Mouse (Mus musculus) embryonic stem cell, embryonic (primary cell): ENCODE results near the gene Pde7b.
"Not testable (repeated sequence)": the region's sequence is repeated elsewhere in the genome, so short reads cannot be mapped to it uniquely, and the experiment has no call there.

Experiments
- CTCF ChIA-PET, 4 experiments: fragments of 300-600 bp in 2 of 4; fragments of 350-600 bp in 2 of 4; sonication (Branson Sonifier 250); formaldehyde crosslinking; loops; one replicate each; lab custom pipeline; 2022; ENCODE audit warnings: inconsistent platforms in 2 of 4; lab: Charles Lee
- POLR2A ChIA-PET, 4 experiments: fragments of 300-600 bp in 2 of 4; fragments of 350-600 bp in 2 of 4; sonication (Branson Sonifier 250); formaldehyde crosslinking; loops; one replicate each; lab custom pipeline; 2022; ENCODE audit warnings: antibody characterized with exemption in 4 of 4, inconsistent platforms in 1 of 4; lab: Charles Lee

Pde7b gene

GRCm38 (mm10) chr10:20517756-20518528 is 206.9 kb downstream of the Pde7b start:
- POLR2A ChIA-PET, result not testable (repeated sequence)
- CTCF ChIA-PET, result interaction anchor here in 2 of 4 experiments (0.5 to 1.0 kb wide), 2 partner anchors 67 to 113 kb away, joined by 4 read pairs; no protein-coding TSS in a partner anchor

GRCm38 (mm10) chr10:20513891-20514290 is 211.0 kb downstream of the Pde7b start:
- ChIA-PET POLR2A (no interaction called here), CTCF (no interaction called here)

- CTCF ChIA-PET, result no interaction called here
- POLR2A ChIA-PET, result no interaction called here
These were observed 211.4 kb downstream of the Pde7b start for GRCm38 (mm10) chr10:20513461-20513860.

DNA sequence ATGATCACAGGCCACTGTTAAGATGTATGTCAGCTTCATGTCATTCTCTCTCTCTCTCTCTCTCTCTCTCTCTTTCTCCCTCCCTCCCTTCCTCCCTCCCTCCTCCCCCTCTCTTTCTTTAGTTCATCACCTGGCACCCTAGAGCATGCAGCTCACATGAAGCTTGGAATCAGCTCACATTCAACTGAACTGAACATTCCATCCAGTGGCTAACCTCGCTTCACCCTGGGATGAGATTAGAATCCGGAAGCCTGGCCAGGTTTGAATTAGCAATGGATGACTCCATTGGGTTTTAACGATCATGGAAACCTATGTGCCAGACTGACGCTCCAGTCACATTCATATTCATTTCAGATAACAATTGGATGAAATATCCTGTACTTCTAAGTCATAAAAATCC is 215.1 kb downstream of the Pde7b start:
- ChIA-PET CTCF (no interaction called here), POLR2A (interaction anchor here in 1 of 4 experiments (1.6 kb wide), 1 partner anchor 19 kb away, joined by 4 read pairs; no protein-coding TSS in a partner anchor)

- POLR2A ChIA-PET, result no interaction called here
These were observed 216.4 kb downstream of the Pde7b start for GRCm38 (mm10) chr10:20508497-20508896.

DNA sequence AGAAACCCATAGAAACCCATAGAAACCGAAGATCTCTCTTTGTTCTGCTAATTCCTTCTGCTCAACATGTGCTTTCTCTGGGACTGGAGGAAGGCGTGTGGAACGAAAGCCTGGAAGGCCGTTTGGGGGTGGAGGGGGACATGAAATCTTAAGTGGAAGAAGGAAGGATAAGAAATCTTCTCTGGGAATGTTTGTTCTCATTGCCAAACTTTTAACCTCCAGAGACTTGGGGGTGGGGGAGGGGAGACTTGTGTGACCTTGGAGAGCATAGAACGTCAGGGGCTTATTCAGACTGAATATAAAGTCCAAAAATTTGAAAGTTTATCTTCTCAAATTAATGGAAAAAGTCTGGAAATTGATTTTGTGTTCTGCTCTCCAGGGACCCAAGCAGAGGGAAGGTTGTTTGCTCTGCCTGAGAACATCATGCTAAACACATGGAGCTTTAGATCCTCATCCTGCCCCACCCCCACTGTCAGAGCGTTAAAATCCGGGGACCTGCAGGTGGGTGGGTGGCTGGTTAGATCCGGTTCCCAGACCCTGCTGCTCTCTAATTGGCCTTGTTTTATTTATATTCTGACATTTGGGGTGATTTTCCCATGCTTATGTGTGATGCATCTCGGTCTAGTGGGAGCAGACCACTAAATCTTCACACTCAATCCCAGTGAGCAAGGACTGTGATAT is 217.0 kb downstream of the Pde7b start:
- ChIA-PET CTCF (no interaction called here), POLR2A (no interaction called here)

More at GRCm38 (mm10) chr10:20508497-20508896, 216.4 kb downstream of the Pde7b start:
- CTCF ChIA-PET, result interaction anchor here in 1 of 4 experiments (0.6 kb wide), 1 partner anchor 602 kb away, joined by 3 read pairs; no protein-coding TSS in a partner anchor

GRCm38 (mm10) chr10:20507069-20507468 is 217.8 kb downstream of the Pde7b start:
- ChIA-PET POLR2A (no interaction called here), CTCF (no interaction called here)

DNA sequence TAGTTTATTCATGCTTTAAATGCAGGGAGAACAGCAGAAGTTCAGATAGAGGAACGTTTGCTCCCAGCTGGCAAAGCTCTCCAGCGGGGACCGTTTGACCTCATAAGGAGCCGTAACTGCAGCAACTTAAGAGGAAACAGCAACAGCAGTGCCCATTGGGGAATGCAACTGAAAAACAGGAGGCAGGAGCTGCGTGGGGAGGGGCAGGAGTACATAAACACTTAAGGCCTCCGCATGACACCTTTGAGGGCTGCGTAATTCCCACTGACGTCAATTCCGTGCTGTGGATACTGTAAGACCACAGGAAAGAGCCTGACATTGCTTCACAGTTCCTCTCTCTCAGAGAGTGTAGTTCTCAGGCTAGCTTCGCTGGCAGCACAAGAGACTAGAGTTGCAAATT is 219.4 kb downstream of the Pde7b start:
- POLR2A ChIA-PET, result interaction anchor here in 2 of 4 experiments (0.6 to 1.0 kb wide), 2 partner anchors 13 to 445 kb away, joined by 3 to 5 read pairs; no protein-coding TSS in a partner anchor

DNA sequence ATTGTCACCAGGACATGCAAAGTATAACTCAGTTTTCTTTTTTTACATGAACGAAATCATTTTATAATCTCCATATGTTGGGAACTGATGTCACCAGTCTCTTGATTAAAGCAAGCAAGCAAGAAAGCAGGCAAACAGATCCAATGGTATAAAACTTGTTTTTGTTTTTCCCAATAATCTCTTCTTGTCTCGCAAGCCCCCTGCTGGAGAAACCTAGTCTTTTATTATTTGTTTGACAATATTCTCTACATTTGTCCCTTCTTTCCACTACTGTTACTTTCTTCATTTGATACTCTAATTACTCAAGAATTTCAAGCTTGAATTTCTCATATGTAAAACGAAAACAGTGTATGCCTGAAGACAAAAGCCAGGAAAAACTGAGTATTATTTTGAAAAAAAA is 220.1 kb downstream of the Pde7b start:
- ChIA-PET CTCF (interaction anchor here in 1 of 4 experiments (0.6 kb wide), 1 partner anchor 509 kb away, joined by 3 read pairs; no protein-coding TSS in a partner anchor), POLR2A (interaction anchor here in 1 of 4 experiments (0.5 to 1.0 kb wide), 2 partner anchors 13 to 45 kb away, joined by 4 to 5 read pairs; no protein-coding TSS in a partner anchor)

More for the DNA sequence above, 219.4 kb downstream of the Pde7b start:
- CTCF ChIA-PET, result no interaction called here

- POLR2A ChIA-PET, result interaction anchor here in 1 of 4 experiments (0.7 kb wide), 1 partner anchor 465 kb away, joined by 3 read pairs; no protein-coding TSS in a partner anchor
- CTCF ChIA-PET, result no interaction called here
These were observed 221.4 kb downstream of the Pde7b start for GRCm38 (mm10) chr10:20503265-20504025.

GRCm38 (mm10) chr10:20501221-20501620 is 223.7 kb downstream of the Pde7b start:
- CTCF ChIA-PET, result no interaction called here
- POLR2A ChIA-PET, result interaction anchor here in 1 of 4 experiments (0.6 kb wide), 1 partner anchor 81 kb away, joined by 4 read pairs; no protein-coding TSS in a partner anchor

DNA sequence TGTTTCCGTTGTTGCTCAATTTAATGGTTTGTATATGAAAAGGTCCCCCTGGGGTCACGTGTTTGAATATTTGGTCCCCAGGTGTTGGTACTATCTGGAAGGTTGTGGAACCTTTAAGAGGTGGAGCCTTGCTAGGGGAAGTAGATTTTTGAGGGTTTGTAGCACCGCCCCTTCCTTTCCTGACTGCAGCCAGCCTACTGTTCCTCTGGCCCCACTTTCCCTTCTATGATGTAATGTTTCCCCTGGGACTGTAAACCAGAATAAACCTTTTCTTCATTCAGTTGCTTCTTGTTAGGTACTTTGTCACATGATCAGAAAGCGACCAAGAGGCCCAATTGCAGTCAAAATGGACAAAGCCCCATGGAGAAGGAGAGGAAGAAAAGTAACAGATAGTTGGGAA is 229.8 kb downstream of the Pde7b start:
- ChIA-PET POLR2A (no interaction called here), CTCF (no interaction called here)

GRCm38 (mm10) chr10:20493826-20494455 is 230.9 kb downstream of the Pde7b start:
- CTCF ChIA-PET, result no interaction called here

DNA sequence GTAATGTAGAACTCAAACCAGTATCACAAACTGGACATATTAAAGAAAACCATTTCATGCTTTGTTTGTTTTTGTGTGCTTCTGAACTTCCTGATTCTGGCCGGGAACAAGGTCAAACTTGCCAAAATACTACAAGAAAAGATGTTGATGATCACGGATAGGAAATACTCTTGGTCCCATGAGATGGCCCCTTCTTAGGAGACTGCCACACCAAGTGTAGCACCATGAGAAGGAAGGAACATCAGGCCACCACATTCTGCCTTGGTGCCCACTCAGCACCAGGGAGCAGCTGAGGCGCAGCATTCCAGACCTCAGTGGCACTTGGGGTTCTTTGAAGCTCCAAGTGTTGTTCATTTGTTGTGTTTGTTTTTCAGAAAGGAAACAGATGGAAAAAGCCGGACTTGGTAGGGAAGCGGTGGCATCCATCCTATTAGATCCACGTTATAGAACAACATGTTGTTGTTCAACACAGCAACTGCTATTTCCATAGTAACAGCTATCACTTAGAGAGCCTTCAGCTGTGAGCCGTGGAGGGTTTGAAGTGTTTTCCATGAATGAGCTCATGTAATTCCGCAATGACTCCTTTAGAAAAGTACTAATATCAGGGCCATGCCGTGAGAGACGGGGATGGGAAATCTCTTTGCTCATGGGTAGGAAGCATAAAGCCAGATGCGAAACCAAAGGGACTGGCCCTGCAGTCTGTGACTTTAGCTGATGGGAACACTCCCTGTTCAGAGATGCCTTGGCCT is 232.5 kb downstream of the Pde7b start:
- POLR2A ChIA-PET, result interaction anchor here in 1 of 4 experiments (0.6 kb wide), 1 partner anchor 13 kb away, joined by 5 read pairs; no protein-coding TSS in a partner anchor
- CTCF ChIA-PET, result no interaction called here

More at GRCm38 (mm10) chr10:20493826-20494455, 230.9 kb downstream of the Pde7b start:
- POLR2A ChIA-PET, result no interaction called here

GRCm38 (mm10) chr10:20490775-20491174 is 234.1 kb downstream of the Pde7b start:
- ChIA-PET POLR2A (no interaction called here), CTCF (interaction anchor here in 1 of 4 experiments (0.5 kb wide), 1 partner anchor 248 kb away, joined by 3 read pairs; no protein-coding TSS in a partner anchor)

GRCm38 (mm10) chr10:20490281-20490680 is 234.6 kb downstream of the Pde7b start:
- POLR2A ChIA-PET, result no interaction called here
- CTCF ChIA-PET, result interaction anchor here in 1 of 4 experiments (0.5 kb wide), 1 partner anchor 249 kb away, joined by 3 read pairs; no protein-coding TSS in a partner anchor

DNA sequence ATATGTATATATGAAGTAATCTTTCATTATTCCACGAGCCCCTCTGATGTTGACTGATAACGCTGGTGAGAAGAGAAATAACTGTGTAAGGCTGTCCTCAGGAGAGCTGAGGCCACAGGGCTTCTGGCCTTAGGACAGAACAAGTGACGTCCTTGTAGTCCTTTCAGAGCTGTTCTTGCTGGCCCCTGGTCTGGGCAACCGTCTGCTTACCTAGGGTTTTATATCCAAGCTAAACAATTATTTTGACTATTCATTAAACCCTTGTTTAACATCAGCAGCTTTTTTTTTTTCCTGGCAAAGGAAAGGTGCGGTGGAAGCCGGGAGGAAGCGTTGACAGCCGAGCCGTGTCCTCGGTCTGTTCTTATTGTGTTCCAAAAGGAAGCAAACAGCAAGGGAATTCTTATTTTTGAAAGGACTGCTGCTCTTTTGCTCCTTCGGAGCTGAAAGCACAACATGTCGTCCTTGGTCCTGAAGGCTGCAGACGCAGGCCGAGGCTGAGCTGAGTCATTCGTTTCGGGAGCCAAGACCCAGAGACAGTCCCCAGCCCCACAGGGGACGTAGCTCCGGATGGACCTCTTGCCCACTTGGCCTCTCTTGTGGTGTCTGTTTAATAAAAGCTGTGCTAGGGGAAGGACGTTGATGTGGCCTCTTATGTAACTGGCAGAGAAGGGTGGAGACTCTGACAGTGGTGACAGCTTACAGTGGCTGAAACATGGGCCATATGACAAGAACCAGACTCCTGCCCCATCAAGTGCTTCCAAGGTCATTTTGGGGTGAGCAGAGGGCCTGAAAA is 238.2 kb downstream of the Pde7b start:
- ChIA-PET CTCF (interaction anchor here in 2 of 4 experiments (0.6 to 0.7 kb wide), 2 partner anchors 122 to 415 kb away, joined by 3 read pairs; no protein-coding TSS in a partner anchor), POLR2A (interaction anchor here in 1 of 4 experiments (1.1 kb wide), 1 partner anchor 28 kb away, joined by 9 read pairs; no protein-coding TSS in a partner anchor)
